Mouse (Mus musculus) cerebellum, postnatal 10 days (tissue): ENCODE measurements at regions not wholly inside any gene's neighbourhood (a gene's known extent, or its start where the extent isn't known, plus 50 kb on each side); places are given as distances from the start of the nearest gene placed in this dataset.

Experiments
- DNase-seq, 2 experiments: peaks; one replicate each; pipeline ENCODE4 v3.0.0; 2021; ENCODE audit warnings: mixed read lengths in 2 of 2

- DNase-seq: no peak
These were observed 719.1 kb downstream of the Epm2a start for GRCm38 (mm10) chr10:12062302-12062701.

- peak; percentile 81 to 83 for DNase-seq
These were observed 740.8 kb downstream of the Epm2a start for GRCm38 (mm10) chr10:12083961-12084360.

DNA sequence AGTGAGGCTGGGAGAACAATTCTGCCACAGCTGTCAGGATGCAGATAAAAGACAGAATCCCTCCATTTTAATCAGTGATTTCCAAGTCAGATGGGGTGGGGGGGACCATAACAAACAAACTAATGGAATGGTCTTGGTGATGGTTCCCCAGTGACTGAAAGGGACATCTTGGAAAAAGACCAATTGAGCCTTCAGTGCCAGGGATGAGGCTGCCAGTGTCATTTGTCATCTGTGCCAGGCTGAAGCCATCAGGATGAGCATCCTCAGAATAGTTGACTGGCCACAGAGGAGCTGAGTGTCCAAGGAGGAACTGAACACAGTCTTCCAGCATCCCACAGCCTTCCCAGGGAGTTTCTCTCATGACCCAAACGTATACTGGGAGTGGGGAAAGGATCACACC is 749.3 kb downstream of the Epm2a start:
- peak; percentile 68 to 70 for DNase-seq

- DNase-seq: no peak
These were observed 753.5 kb downstream of the Epm2a start for GRCm38 (mm10) chr10:12096678-12097077.

DNA sequence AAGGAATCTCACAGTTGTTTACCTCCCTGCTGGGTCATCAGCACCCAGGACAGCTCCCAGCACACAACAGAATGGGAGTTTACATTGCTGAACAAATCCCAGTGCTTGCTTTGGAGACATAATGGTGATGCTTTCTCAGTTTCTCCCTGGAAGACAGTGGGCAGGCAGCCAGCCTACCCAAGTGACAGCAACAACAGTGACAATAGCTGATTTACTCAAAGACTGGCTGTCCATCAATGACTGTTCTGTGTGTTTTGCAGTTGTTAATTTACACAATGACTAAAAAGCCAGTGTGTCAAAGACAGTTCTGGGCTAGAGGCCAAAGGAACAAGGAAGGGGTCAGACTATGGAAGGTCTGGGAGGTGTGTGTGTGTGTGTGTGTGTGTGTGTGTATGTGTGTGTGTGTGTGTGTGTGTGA is 762.2 kb downstream of the Utrn start:
- peak in 1 of 2 experiments; percentile 48 for DNase-seq

- peak; percentile 31 to 51 for DNase-seq
These were observed 757.4 kb downstream of the Utrn start for GRCm38 (mm10) chr10:12111720-12112119.

GRCm38 (mm10) chr10:12115767-12116166 is 753.4 kb downstream of the Utrn start:
- DNase-seq: no peak

GRCm38 (mm10) chr10:12116662-12117303 is 752.4 kb downstream of the Utrn start:
- peak in 1 of 2 experiments; percentile 7 for DNase-seq

DNA sequence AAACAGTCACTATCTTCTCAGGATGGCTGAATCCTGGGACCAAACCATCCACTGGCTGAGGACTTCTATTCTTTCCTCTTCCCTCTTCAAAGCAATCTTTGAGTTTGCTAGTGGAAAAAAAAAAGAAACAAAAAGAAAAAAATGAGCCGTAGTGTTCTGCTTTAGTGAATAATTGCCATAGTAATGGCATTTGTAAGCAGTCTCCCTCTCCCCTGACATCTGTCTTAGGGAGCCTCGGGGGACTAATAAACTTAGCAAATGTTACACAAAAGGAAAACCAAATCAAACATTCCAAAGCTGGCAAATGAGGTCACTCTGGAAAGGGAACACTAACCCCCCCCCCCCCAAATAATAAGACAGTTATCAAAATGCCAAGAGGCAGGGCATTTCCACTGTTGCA is 744.9 kb downstream of the Utrn start:
- no peak for DNase-seq

DNA sequence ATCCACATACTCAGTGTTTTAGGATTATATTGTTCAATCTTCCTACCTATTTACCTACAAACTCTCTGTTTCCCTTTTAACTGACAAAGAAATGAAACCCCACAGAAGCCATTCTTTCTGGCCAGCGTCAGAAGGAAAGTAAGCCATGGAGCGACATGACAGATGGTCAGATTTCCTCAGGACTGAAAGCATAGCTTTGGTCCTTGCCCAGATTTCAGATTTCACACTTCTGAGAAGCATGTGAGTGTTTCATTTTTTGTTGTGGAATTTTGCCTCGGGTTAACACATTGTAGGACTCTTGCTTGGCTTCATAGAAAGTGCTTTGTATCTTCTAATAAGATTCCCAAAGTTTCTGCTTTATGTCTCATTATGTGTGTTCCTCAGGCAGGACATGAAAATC is 739.7 kb downstream of the Utrn start:
- peak; percentile 61 to 66 for DNase-seq

DNA sequence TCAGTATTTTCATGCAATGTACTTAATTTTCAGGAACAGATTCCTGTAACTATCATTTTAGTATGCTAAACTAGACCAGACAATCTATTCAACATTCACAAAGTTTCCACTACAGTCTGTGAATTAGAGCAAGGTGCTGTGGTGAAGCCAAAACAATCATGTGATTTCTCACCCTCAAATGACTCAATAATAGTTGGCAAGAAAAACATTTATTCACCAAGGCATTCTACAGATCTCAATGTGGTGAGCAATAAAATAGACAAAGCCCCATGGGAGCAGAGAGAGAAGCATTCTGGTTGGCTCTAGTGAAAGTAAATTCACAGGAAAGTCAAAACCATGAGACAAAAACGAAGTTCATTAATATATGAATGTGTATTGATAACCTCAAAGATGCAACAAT is 724.5 kb downstream of the Utrn start:
- no peak for DNase-seq

DNA sequence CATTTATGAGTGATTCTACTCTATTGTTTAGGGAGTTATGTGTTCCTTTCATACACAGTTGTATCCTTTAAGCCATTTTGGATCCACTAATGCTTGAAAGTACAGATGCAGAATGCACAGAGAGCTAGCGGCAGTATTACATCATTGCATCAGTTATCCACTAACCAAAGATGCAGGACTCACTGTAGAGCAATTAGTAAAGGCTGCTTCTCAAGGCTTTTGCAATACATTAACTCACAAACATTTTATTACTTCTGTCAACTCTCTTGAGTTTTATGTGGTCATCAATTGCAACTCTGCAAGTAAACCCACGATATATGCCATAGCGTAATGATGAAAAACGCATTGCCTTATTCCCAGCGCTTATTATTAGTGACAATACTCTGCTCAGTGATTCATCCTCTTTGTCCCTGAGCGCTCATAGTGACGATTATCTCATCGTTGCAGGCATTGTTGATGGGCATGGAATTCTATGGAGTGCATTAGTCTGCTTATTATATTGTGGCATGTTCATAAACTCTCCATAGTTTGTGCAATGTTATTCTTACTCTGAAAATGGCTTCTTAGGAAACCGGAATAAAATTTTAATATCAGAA is 722.1 kb downstream of the Utrn start:
- DNase-seq: no peak

GRCm38 (mm10) chr10:12170243-12170642 is 698.9 kb downstream of the Utrn start:
- DNase-seq: peak; percentile 40 to 51

DNA sequence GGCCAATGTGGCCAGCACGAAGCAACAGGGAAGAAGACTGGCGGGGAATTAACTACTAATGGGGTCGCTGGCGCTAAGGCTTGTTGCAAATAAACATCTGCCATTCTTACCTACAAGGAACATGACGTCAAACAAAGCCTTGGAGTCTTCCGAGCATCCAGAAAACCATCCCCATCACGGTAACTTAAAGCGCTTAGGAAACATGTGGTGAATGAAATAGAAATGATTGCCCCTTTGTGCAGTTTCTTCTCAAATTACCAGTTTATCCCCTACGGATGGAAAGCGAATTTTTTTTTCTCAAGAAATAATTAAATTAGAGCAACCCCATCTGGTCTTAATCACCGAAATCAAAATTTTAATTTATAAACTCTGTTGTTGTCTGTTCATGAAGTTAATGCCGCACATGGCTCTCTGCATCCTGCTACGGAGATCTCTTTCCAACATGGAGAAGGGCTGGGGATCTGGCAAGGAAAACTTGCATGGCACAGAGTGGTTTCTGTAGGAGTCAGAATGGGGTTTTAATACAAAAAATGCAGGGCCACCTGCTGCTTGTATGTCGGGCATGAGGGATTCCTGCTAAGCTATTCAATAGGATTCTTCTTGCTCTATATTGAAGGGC is 694.9 kb downstream of the Utrn start:
- DNase-seq: peak; percentile 18 to 45

DNA sequence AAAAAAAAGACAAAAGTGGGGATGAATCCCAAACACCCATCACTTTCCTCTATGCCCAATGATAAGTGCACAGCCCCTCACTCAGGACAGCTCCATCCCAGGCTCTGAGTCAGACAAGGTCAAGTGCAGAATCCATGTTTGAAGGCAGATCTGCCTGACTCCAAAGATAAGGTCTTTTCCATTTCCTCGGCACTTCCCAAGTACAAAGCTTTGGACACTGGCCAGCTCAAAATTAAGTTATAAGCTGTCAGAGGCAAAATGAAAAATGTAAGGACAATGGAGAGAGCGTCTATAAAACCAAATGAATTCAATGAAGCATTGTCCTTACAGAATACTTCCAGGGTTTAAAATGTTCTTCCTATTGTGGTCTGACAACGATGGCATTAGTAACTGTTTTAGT is 694.0 kb downstream of the Utrn start:
- no peak for DNase-seq

DNA sequence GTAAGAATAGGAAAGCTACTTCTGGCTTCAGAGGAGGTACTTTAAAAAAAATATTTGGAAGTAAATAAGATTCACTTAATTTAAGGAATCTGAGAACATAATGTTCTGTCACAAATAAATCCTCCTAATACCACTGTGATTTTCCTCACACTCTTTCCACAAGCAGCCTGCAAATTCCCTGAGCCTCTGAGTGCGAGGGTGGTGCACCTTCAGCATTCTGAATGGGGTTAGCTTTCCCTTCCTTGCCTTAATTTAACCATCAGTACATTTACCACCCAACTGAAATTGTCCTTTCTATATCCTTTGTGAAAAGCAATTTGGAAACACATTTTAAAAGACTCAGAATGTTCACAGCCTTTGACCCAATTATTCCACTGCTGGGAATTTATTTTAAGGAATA is 691.7 kb downstream of the Utrn start:
- DNase-seq: no peak

- DNase-seq: no peak
These were observed 688.2 kb downstream of the Utrn start for GRCm38 (mm10) chr10:12180965-12181364.

DNA sequence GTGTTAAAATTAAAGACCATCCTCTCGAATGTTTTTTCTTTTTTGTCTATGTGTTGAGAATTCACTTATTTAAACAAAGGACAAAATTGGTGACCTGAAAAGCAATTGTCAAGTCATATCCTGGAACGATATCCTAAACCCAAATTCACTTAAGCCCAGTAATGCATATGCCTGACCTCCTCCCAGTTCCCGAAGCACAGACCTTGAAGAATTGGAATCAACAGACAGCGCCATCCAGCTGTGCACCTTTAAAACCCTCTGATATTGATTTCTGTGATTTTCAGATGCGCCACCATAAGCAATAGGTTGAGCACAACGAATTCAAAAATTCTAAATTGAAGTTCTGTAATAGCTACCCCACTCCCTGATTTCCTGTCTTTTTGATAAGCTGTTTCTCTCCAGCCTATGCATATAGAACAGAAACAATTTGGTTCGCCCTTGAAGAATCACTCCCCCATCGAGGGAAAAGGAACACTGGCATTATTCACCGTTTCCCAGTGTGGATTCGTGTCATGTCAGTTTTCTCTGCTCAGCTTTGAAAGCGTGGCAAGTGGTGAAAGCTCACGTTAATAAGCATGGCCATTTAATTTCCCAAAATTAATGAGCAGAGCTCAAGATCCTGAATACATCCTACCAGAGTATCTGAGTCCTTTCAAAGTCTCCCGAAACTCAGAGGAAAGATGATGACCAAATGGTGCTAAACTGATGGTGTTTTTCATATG is 682.1 kb downstream of the Utrn start:
- DNase-seq: peak in 1 of 2 experiments; percentile 13

- peak; percentile 13 to 23 for DNase-seq
These were observed 681.4 kb downstream of the Utrn start for GRCm38 (mm10) chr10:12187669-12188342.

DNA sequence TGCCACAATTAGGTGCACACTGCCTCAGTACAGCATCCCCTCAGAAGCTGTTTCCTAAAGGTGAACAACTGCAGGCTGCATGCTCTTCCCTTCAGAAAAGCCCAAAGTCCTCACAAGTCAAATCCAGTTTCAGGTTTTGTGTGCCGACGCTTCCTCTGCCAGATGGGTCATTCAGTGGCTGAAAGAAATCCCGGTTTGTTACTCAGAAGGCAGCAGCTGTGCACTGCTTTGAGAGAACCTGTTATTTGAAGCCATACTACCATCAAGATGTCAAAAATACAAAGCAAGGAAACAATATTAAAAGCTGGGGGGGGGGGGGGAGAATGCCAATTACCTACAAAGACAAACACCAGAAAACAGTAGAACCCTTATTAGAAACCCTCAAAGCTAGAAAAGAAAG is 678.7 kb downstream of the Utrn start:
- DNase-seq: no peak

GRCm38 (mm10) chr10:12207301-12207700 is 661.9 kb downstream of the Utrn start:
- no peak for DNase-seq

- no peak for DNase-seq
These were observed 659.0 kb downstream of the Utrn start for GRCm38 (mm10) chr10:12210181-12210580.

- peak in 1 of 2 experiments; percentile 15 for DNase-seq
These were observed 650.3 kb downstream of the Utrn start for GRCm38 (mm10) chr10:12218879-12219278.
